Mouse (Mus musculus) myocyte (in vitro differentiated cells): ENCODE data around the gene Usp30.

Source experiments
- POLR2A ChIP-seq: IDR thresholded peaks from one replicate; pipeline ENCODE4 v1.6.1; 2011; ENCODE audit warnings: low read depth, mild to moderate bottlenecking, control low read depth, moderate library complexity; ENCODE audit not compliant: insufficient read length
- TCF12 ChIP-seq: IDR thresholded peaks from one replicate; pipeline ENCODE4 v1.6.1; 2011; ENCODE audit warnings: mild to moderate bottlenecking, control low read depth; ENCODE audit not compliant: poor library complexity, insufficient read depth, severe bottlenecking

GRCm38 (mm10) chr5:114035111-114035510 lies 30.1 kb upstream of the Usp30 start:
- no peak for TF ChIP-seq POLR2A
- TF ChIP-seq TCF12 = no peak
